Mouse (Mus musculus) erythroid progenitor cell, adult 5-6 weeks (primary cell): ENCODE measurements around the gene Syngr3. TPM values are rescaled to one million over a fixed set of nuclear protein-coding genes. Genes with fewer than 3 reads are reported as not detected.

Experiments used
- total RNA-seq, 2 experiments: library from RNA; stranded (forward) in 1 of 2; stranded (reverse) in 1 of 2; fragments of 150-400 nt in 1 of 2; fragments of 186-747, 209-891 nt in 1 of 2; gene quantifications; 2 replicates each; pipeline versions ENCODE4 v1.2.3 to v1.2.4; 2015 to 2017; ENCODE audit warnings: low replicate concordance in 2 of 2

Syngr3 gene
- total RNA-seq, 2 experiments from 2014 or later: not detected

Other genes with a start within 250 kb of the Syngr3 start
Only the 30 nearest of the 33 such genes appear.
- 28.1 and 48.6 TPM in 2 replicates for gene Pgp, start 219.6 kb downstream of the Syngr3 start, total RNA-seq (2015; ENCODE audit: low replicate concordance)
- gene Pgp, start 219.6 kb downstream of the Syngr3 start, total RNA-seq (2017; ENCODE audit: low replicate concordance): 35.8 and 43.4 TPM in 2 replicates
- not detected in 2 replicates for gene Bricd5, start 216.1 kb downstream of the Syngr3 start, total RNA-seq (2015; ENCODE audit: low replicate concordance)
- 2.1 TPM in 1 of 2 replicates, not detected in the other for gene Bricd5, start 216.1 kb downstream of the Syngr3 start, total RNA-seq (2017; ENCODE audit: low replicate concordance)
- gene Mlst8, start 210.9 kb downstream of the Syngr3 start, total RNA-seq (2015; ENCODE audit: low replicate concordance): 6.5 and 27.7 TPM in 2 replicates
- 16.8 and 20.5 TPM in 2 replicates for gene Mlst8, start 210.9 kb downstream of the Syngr3 start, total RNA-seq (2017; ENCODE audit: low replicate concordance)
- gene Caskin1, start 201.4 kb downstream of the Syngr3 start, total RNA-seq (2015; ENCODE audit: low replicate concordance): not detected in 2 replicates
- gene Caskin1, start 201.4 kb downstream of the Syngr3 start, total RNA-seq (2017; ENCODE audit: low replicate concordance): not detected in 2 replicates
- 49.0 and 54.1 TPM in 2 replicates for gene Traf7, start 162.0 kb downstream of the Syngr3 start, total RNA-seq (2015; ENCODE audit: low replicate concordance)
- 73.9 and 83.1 TPM in 2 replicates for gene Traf7, start 162.0 kb downstream of the Syngr3 start, total RNA-seq (2017; ENCODE audit: low replicate concordance)
- 1.1 TPM in 1 of 2 replicates, not detected in the other for gene Rab26, start 155.7 kb downstream of the Syngr3 start, total RNA-seq (2015; ENCODE audit: low replicate concordance)
- gene Rab26, start 155.7 kb downstream of the Syngr3 start, total RNA-seq (2017; ENCODE audit: low replicate concordance): not detected in 2 replicates
- 11.3 and 11.9 TPM in 2 replicates for gene Pkd1, start 140.1 kb downstream of the Syngr3 start, total RNA-seq (2015; ENCODE audit: low replicate concordance)
- 11.7 and 22.5 TPM in 2 replicates for gene Pkd1, start 140.1 kb downstream of the Syngr3 start, total RNA-seq (2017; ENCODE audit: low replicate concordance)
- gene Tsc2, start 57.3 kb downstream of the Syngr3 start, total RNA-seq (2015; ENCODE audit: low replicate concordance): 49.0 and 56.6 TPM in 2 replicates
- gene Tsc2, start 57.3 kb downstream of the Syngr3 start, total RNA-seq (2017; ENCODE audit: low replicate concordance): 13.5 and 28.4 TPM in 2 replicates
- not detected in 2 replicates for gene Nthl1, start 57.3 kb downstream of the Syngr3 start, total RNA-seq (2015; ENCODE audit: low replicate concordance)
- gene Nthl1, start 57.3 kb downstream of the Syngr3 start, total RNA-seq (2017; ENCODE audit: low replicate concordance): 0.39 and 1.1 TPM in 2 replicates
- gene Slc9a3r2, start 39.6 kb downstream of the Syngr3 start, total RNA-seq (2015; ENCODE audit: low replicate concordance): 0.84 TPM in 1 of 2 replicates, not detected in the other
- gene Slc9a3r2, start 39.6 kb downstream of the Syngr3 start, total RNA-seq (2017; ENCODE audit: low replicate concordance): not detected in 2 replicates
- gene Npw, start 31.5 kb downstream of the Syngr3 start, total RNA-seq (2015; ENCODE audit: low replicate concordance): not detected in 2 replicates
- not detected in 2 replicates for gene Npw, start 31.5 kb downstream of the Syngr3 start, total RNA-seq (2017; ENCODE audit: low replicate concordance)
- 13.4 and 18.4 TPM in 2 replicates for gene Zfp598, start 20.3 kb downstream of the Syngr3 start, total RNA-seq (2015; ENCODE audit: low replicate concordance)
- 9.2 and 12.0 TPM in 2 replicates for gene Zfp598, start 20.3 kb downstream of the Syngr3 start, total RNA-seq (2017; ENCODE audit: low replicate concordance)
- gene Gfer, start 6.2 kb upstream of the Syngr3 start, total RNA-seq (2015; ENCODE audit: low replicate concordance): 9.6 and 15.9 TPM in 2 replicates
- gene Gfer, start 6.2 kb upstream of the Syngr3 start, total RNA-seq (2017; ENCODE audit: low replicate concordance): 14.0 and 15.7 TPM in 2 replicates
- gene Noxo1, start 6.3 kb upstream of the Syngr3 start, total RNA-seq (2015; ENCODE audit: low replicate concordance): not detected in 2 replicates
- not detected in 2 replicates for gene Noxo1, start 6.3 kb upstream of the Syngr3 start, total RNA-seq (2017; ENCODE audit: low replicate concordance)
- 5.8 and 10.1 TPM in 2 replicates for gene Tbl3, start 17.7 kb upstream of the Syngr3 start, total RNA-seq (2015; ENCODE audit: low replicate concordance)
- 4.8 and 9.0 TPM in 2 replicates for gene Tbl3, start 17.7 kb upstream of the Syngr3 start, total RNA-seq (2017; ENCODE audit: low replicate concordance)
- gene Rnf151, start 28.1 kb upstream of the Syngr3 start, total RNA-seq (2015; ENCODE audit: low replicate concordance): not detected in 2 replicates
- not detected in 2 replicates for gene Rnf151, start 28.1 kb upstream of the Syngr3 start, total RNA-seq (2017; ENCODE audit: low replicate concordance)
- gene Rps2, start 28.2 kb upstream of the Syngr3 start, total RNA-seq (2015; ENCODE audit: low replicate concordance): 1,299 and 1,601 TPM in 2 replicates
- gene Rps2, start 28.2 kb upstream of the Syngr3 start, total RNA-seq (2017; ENCODE audit: low replicate concordance): 315 and 526 TPM in 2 replicates
- 178 and 200 TPM in 2 replicates for gene Ndufb10, start 34.5 kb upstream of the Syngr3 start, total RNA-seq (2015; ENCODE audit: low replicate concordance)
- gene Ndufb10, start 34.5 kb upstream of the Syngr3 start, total RNA-seq (2017; ENCODE audit: low replicate concordance): 84.0 and 122 TPM in 2 replicates
- gene Rpl3l, start 37.9 kb upstream of the Syngr3 start, total RNA-seq (2015; ENCODE audit: low replicate concordance): not detected in 2 replicates
- gene Rpl3l, start 37.9 kb upstream of the Syngr3 start, total RNA-seq (2017; ENCODE audit: low replicate concordance): not detected in 2 replicates
- gene Msrb1, start 46.7 kb upstream of the Syngr3 start, total RNA-seq (2015; ENCODE audit: low replicate concordance): 108 and 112 TPM in 2 replicates
- gene Msrb1, start 46.7 kb upstream of the Syngr3 start, total RNA-seq (2017; ENCODE audit: low replicate concordance): 29.5 and 61.6 TPM in 2 replicates
- not detected in 2 replicates for gene Hs3st6, start 63.0 kb upstream of the Syngr3 start, total RNA-seq (2015; ENCODE audit: low replicate concordance)
- gene Hs3st6, start 63.0 kb upstream of the Syngr3 start, total RNA-seq (2017; ENCODE audit: low replicate concordance): not detected in 2 replicates
- not detected in 2 replicates for gene Meiob, start 114.3 kb upstream of the Syngr3 start, total RNA-seq (2015; ENCODE audit: low replicate concordance)
- gene Meiob, start 114.3 kb upstream of the Syngr3 start, total RNA-seq (2017; ENCODE audit: low replicate concordance): not detected in 2 replicates
- 350 and 357 TPM in 2 replicates for gene Hagh, start 150.2 kb upstream of the Syngr3 start, total RNA-seq (2015; ENCODE audit: low replicate concordance)
- gene Hagh, start 150.2 kb upstream of the Syngr3 start, total RNA-seq (2017; ENCODE audit: low replicate concordance): 157 and 279 TPM in 2 replicates
- 50.5 and 87.6 TPM in 2 replicates for gene Fahd1, start 160.4 kb upstream of the Syngr3 start, total RNA-seq (2015; ENCODE audit: low replicate concordance)
- 73.2 and 83.4 TPM in 2 replicates for gene Fahd1, start 160.4 kb upstream of the Syngr3 start, total RNA-seq (2017; ENCODE audit: low replicate concordance)
- gene Igfals, start 176.0 kb upstream of the Syngr3 start, total RNA-seq (2015; ENCODE audit: low replicate concordance): 0.84 TPM in 1 of 2 replicates, not detected in the other
- gene Igfals, start 176.0 kb upstream of the Syngr3 start, total RNA-seq (2017; ENCODE audit: low replicate concordance): not detected in 2 replicates
- gene Nubp2, start 196.4 kb upstream of the Syngr3 start, total RNA-seq (2015; ENCODE audit: low replicate concordance): 31.9 and 50.8 TPM in 2 replicates
- 35.0 and 44.1 TPM in 2 replicates for gene Nubp2, start 196.4 kb upstream of the Syngr3 start, total RNA-seq (2017; ENCODE audit: low replicate concordance)
- gene Spsb3, start 196.7 kb upstream of the Syngr3 start, total RNA-seq (2015; ENCODE audit: low replicate concordance): 84.0 and 90.5 TPM in 2 replicates
- gene Spsb3, start 196.7 kb upstream of the Syngr3 start, total RNA-seq (2017; ENCODE audit: low replicate concordance): 47.5 and 65.7 TPM in 2 replicates
- gene Eme2, start 205.1 kb upstream of the Syngr3 start, total RNA-seq (2015; ENCODE audit: low replicate concordance): 6.3 and 14.4 TPM in 2 replicates
- 12.7 and 24.5 TPM in 2 replicates for gene Eme2, start 205.1 kb upstream of the Syngr3 start, total RNA-seq (2017; ENCODE audit: low replicate concordance)
- 8.3 and 9.6 TPM in 2 replicates for gene Mrps34, start 205.2 kb upstream of the Syngr3 start, total RNA-seq (2015; ENCODE audit: low replicate concordance)
- gene Mrps34, start 205.2 kb upstream of the Syngr3 start, total RNA-seq (2017; ENCODE audit: low replicate concordance): 9.1 and 19.4 TPM in 2 replicates
- gene Nme3, start 206.5 kb upstream of the Syngr3 start, total RNA-seq (2015; ENCODE audit: low replicate concordance): 151 and 169 TPM in 2 replicates
- gene Nme3, start 206.5 kb upstream of the Syngr3 start, total RNA-seq (2017; ENCODE audit: low replicate concordance): 95.5 and 101 TPM in 2 replicates